Mouse (Mus musculus) lung, postnatal 14 days (tissue): Measurements from ENCODE around the gene Cpsf6.
A peak's percentile ranks its signal among the peaks of the same experiment; 100 is the strongest.

Experiments used
- DNase-seq: peaks from one replicate; pipeline ENCODE4 v3.0.0; 2021

Gene Cpsf6

GRCm38 (mm10) chr10:117384386-117385085 is 4.7 kb upstream of the Cpsf6 start:
- no peak for DNase-seq

DNA sequence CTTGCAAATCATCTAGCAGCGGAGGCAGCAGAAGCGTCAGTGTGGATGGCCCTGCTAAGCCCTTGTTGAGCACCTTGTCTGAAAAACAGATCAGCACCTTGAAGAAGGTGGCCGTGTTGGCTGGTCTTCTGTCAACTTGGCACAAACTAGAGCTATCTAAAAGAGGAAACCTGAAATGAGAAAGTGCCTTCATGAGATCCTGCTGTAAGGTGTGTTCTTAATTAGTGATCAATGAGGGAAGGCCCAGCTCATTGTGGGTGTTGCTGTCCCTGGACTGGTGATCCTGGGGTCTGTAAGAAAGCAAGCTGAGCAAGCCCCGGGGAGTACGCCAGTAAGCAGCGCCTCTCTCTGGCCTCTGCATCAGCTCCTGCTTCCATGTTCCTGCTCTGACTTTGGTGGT is 4.1 kb upstream of the Cpsf6 start:
- no peak for DNase-seq

GRCm38 (mm10) chr10:117382996-117383550 is 3.3 kb upstream of the Cpsf6 start:
- no peak for DNase-seq

DNA sequence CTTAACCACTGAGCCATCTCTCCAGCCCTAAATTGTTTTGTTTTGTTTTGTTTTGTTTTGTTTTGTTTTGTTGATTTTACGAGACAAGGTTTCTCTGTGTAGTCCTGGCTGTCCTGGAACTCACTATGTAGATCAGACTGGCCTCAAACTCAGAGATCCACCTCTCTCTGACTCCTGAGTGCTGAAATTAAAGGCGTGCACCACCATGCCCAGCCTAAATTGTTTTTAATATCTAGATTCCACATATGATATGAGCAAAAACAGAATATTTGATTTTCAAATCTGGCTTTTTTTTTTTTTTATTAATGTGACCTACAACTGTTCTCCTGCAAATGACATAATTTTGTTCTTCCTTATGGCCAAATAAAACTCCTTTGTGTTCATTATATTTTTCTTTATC is 2.3 kb upstream of the Cpsf6 start:
- DNase-seq = no peak

GRCm38 (mm10) chr10:117380721-117381570 is 1.1 kb upstream of the Cpsf6 start:
- DNase-seq = no peak

DNA sequence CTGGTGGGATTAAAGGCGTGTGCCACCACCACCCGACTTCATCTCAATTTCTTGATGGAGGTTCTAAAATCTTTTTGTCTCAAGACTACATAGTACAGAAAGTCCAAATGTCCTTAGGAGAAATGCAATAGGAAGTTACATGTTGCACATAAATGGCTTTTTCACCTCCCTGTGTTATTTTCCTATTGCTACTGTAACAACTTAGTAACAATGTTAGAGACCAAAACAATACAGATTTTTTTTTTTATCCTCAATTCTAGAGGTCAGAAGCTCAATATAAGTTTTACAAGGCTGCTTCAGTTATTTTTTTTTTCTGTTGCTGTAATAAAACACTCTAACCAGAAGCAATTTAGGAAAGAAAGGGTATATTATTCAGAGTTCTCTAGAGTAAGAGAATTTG is 374 bp downstream of the Cpsf6 start:
- DNase-seq = no peak

DNA sequence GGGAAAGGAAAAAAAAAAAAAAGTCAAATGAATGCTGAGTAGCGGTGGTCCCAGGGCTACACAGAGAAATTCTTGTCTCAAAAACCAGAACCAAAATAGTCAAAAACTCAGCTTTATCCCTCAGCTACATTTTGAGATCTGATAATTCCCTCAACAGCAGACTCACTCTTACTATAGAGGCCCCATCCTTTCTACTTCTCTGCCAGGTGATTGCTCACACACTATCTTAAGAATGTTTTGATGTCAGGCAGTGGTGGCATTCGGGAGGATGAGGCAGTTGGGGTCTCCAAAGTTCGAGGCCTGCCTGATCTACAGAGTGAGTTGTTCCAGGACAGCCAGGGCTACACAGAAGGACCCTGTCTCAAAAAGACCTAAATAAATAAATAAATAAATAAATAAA is 1.2 kb downstream of the Cpsf6 start:
- no peak for DNase-seq

DNA sequence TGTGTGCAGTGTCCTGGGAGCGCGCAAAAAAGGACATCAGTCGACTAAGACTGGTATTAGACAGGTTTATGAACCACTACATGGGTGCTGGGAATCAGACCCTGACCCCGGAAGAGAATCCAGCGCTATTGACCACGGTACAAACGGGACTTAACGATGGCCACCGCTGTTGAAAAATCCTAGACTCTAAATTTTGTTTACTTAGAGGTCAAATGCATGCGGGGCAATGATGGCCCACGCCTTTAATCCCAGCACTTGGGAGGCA is 1.6 kb downstream of the Cpsf6 start:
- DNase-seq = no peak

DNA sequence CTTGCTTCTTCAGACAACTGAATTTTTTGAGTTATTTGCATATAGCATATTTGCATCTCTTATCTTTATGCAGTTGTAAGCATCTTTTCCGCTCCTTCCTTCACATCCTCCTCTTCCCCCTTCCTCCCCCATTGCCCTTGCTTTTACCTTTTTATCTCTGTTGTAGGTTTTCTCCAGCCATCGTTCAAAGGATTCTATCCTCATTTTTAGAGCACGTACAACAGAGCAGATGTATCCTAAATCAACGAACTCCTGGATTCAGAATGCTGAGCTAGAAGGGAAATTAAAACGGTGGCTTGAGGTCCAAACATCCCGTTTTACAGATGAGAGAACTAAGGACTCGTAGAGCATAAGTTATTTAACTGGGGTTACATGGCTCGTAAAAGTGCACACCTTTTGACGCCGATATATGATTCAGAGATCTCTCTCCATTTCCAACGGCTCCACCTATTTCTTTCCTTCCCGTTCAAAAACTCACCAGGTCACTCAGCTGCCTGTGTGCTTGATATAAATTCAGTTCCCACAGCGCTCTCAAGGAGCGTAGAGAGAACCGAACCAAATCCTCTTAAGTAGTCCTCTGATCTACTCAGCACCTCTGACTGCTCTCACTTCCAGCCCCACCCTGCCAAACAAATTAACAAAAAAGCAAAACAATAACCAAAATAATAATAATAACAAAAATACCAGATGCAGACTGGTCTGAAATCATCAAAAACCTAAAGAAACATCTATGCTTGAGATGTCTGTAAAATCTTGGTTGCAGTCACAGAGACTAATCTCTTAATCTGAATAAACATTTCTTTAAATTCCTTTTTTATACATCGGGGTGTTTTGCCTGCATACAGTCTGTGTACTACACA is 2.2 kb downstream of the Cpsf6 start:
- DNase-seq = no peak

DNA sequence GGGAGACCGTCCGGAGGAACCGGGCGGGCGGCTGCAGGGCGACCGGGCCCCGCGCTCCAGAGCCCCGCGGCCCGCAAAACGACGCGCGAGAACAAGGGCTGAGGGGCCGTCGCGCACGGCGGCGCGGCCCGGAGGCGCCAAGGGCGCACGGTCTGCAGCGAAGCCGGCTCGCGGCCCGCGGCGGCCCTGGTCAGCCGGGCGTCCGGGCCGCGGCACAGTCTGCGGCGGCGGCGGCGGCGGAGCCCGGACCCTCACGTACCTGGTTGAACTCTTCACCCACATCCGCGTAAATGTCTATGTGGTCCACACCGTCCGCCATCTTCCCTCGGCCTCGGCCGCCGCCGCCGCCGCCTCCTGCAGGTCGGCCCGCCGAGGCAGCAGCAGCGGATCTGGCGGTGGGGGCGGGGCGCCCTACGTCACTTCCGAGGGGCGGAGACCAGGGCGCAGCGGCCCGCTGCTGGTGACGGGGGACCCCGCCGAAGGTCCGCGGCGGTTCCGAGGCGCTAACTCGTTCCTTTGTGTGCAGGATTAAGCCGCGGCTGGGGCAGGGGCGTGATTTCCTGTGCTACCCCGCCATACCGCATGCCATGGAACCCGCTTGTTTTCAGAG is 3.1 kb downstream of the Cpsf6 start:
- DNase-seq = peak; percentile 98

DNA sequence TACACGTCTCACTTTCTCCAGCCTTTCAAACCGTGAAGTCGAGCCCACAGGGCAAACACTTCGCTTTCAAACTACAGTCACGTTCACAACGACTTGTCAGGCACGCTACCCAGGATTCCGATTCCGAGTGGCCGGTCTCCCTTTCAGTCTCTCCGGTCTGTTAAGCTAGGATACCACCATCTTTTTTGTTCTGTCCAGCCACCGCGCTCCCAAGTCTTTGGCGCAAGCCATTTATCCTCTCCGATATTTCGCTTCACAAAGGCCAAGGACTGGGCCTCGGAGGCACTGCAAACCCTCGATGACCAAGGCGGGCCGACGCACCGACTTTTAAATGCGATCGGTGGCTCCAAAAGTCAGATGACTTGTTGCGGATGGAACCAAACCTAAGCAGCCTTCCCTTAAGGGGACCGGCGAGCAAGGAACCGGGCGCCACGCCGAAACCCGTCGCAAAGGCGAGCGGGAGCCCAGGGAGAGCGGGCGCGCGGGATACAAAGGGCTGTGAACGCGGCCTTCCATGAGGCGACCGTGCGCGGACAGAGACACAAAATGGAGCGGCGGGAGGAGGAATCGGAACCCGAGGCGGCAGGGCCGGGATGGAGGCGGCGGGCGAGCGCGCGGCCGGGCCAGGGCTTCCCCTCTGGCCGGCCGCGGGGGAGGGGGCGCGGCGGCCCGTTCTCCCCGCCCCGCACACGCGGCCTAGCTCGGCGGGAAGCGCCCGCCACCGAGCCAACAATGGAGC is 3.8 kb downstream of the Cpsf6 start:
- DNase-seq = peak; percentile 54

DNA sequence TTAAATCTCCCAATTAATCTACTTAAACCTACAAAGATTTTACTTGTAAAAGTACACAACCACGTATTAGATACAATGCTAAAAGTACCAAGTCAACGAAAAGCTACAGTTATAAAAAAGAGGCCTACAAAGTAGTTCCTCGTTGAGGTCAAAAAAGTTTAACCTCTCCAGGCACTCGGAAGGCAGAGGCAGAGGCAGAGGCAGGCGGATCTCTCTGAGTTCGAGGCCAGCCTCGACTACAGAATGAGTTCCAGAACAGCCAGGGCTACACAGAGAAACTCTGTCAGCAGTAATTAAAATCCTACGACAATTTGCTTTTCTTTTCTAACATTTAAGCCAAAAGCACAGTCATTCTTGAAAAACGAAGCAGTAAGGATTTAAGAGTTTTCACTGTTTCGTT is 4.7 kb downstream of the Cpsf6 start:
- no peak for DNase-seq

DNA sequence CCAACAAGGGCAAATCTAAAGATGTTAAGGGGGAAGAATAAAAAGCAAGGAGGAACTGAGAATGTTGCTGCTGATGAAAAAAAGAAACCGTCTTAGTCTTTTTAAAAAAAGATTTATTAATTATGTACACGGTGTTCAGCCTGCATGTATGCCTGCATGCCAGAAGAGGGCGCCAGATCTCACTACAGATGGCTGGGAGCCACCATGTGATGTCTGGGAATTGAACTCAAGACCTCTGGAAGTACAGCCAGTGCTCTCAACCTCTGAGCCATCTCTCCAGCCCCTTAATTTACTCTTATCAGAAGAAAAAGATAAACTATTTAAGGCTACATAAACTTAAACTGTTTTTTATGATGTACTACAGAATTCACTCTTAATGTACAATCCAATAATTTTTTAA is 16.7 kb downstream of the Cpsf6 start:
- DNase-seq = peak; percentile 79

GRCm38 (mm10) chr10:117358891-117359290 is 20.9 kb downstream of the Cpsf6 start:
- DNase-seq = no peak

- DNase-seq = no peak
Measured at GRCm38 (mm10) chr10:117343000-117343399, 36.8 kb downstream of the Cpsf6 start.

DNA sequence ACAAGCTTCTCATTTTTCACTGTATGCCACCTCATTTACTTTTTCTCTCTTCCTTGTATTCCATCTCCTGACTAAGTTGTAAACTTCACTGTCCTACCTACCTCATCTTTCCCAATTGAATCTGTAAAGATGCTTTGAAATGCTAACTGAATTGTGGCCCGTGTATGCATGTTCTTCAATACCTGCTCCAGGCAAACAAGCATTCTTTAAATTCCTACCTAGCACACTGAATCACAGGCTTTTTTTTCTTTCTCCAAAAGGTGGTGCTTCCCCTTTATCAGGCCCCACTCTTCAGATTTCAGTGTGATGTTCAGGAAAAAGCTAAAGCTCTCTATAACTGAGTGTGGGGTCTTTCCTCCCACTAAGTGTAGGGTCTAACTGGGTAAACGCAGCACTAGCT is 37.4 kb downstream of the Cpsf6 start:
- DNase-seq = no peak

DNA sequence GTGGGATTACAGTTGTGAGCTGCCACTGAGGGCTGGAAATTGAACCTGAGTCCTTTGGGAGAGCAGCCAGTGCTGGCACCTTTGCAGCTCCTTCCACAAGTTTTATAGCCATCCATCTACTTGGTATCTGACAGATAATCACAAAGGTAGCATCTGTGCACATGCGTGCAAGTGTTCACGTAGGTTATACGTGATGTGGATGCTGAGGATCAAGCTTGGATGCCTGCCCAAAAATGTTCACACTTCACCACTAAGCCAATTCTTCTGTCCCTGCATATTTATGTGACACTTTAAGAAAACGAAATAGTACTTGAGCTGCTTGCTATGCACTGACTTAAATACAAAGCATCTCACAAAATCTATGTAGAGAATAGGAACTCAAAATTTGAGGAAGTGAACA is 38.8 kb downstream of the Cpsf6 start:
- DNase-seq = no peak

DNA sequence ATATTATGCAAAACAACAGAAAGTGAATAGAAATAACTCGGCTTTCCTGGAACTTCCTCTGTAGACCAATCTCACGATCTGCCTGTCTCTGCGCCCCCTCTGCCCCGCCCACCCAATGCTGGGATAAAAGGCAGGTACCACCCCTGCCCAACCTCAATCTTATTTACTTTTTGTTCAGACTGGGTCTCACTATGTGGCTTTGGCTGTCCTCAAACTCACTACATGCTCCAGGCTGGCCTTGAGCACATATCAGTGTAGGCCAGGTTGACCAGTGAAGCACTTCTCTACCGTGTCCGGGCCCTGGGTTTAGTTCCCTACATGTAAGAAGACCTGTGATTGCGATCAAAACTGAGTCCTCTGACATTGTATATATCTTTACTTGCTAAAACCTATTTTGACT is 40.6 kb downstream of the Cpsf6 start:
- no peak for DNase-seq

GRCm38 (mm10) chr10:117337946-117338345 is 41.9 kb downstream of the Cpsf6 start:
- DNase-seq = no peak

- no peak for DNase-seq
Measured at GRCm38 (mm10) chr10:117335649-117336048, 44.2 kb downstream of the Cpsf6 start.

GRCm38 (mm10) chr10:117330521-117330920 is 49.3 kb downstream of the Cpsf6 start:
- peak; percentile 60 for DNase-seq

- no peak for DNase-seq
Measured at GRCm38 (mm10) chr10:117323782-117324181, 56.0 kb downstream of the Cpsf6 start.
